Comparison of ENCODE assay signal across 13 mouse cellular contexts in genomic region chr13:44602658-44603057, GRCm38 (mm10).
"Had no signal": no experiment of that assay in that cellular context is flagged by ENCODE, and none has a peak within 500 bp of the region (broad histone marks: within the 10 kb centered on the region; RNA-seq: fewer than 3 reads in every experiment).

No protein-coding gene starts in this region.

- H3K4me2 ChIP-seq: liver, embryonic 12.5 days; lung, embryonic 15.5 days; midbrain, embryonic 12.5 days; neural tube, embryonic 15.5 days had no signal

- DNase-seq: kidney, postnatal 25 days; lung, postnatal 14 days; right cerebral cortex, postnatal 4 days; spleen, adult 18-20 months; thymus, adult 18-20 months; thymus, postnatal 14 days had no signal

- H3K4me1 ChIP-seq: liver, embryonic 12.5 days; lung, embryonic 15.5 days; neural tube, embryonic 15.5 days had no signal

- H3K27me3 ChIP-seq: neural tube, embryonic 15.5 days had no signal

- H3K27ac ChIP-seq: left cerebral cortex, adult 2 months; limb, embryonic 10.5 days; liver, embryonic 12.5 days; lung, embryonic 15.5 days; macrophage; midbrain, embryonic 12.5 days; neural tube, embryonic 15.5 days had no signal

- H3K36me3 ChIP-seq: limb, embryonic 10.5 days; liver, embryonic 12.5 days; lung, embryonic 15.5 days; midbrain, embryonic 12.5 days; neural tube, embryonic 15.5 days had no signal

- H3K9ac ChIP-seq: liver, embryonic 12.5 days; lung, embryonic 15.5 days; midbrain, embryonic 12.5 days; neural tube, embryonic 15.5 days had no signal

- H3K4me3 ChIP-seq: left cerebral cortex, adult 2 months; limb, embryonic 10.5 days; liver, embryonic 12.5 days; lung, embryonic 15.5 days; midbrain, embryonic 12.5 days; neural tube, embryonic 15.5 days had no signal

- H3K9me3 ChIP-seq: limb, embryonic 10.5 days; liver, embryonic 12.5 days; lung, embryonic 15.5 days; midbrain, embryonic 12.5 days; neural tube, embryonic 15.5 days had no signal

- ATAC-seq: liver, embryonic 12.5 days had no signal
